Mouse (Mus musculus) E14TG2a.4 (cell line): Measurements from ENCODE around the gene Qrfpr.

Experiments
- CTCF ChIP-seq: conservative IDR thresholded peaks from 2 replicates; pipeline ENCODE4 v1.5.1; 2014; ENCODE audit warnings: low read length
- NANOG ChIP-seq: IDR thresholded peaks from 2 replicates; pipeline ENCODE4 v1.6.1; 2014; ENCODE audit warnings: borderline replicate concordance, low read length, mixed read lengths
- POU5F1 ChIP-seq: IDR thresholded peaks from 2 replicates; pipeline ENCODE4 v1.6.1; 2014; ENCODE audit warnings: low read length, borderline replicate concordance

DNA sequence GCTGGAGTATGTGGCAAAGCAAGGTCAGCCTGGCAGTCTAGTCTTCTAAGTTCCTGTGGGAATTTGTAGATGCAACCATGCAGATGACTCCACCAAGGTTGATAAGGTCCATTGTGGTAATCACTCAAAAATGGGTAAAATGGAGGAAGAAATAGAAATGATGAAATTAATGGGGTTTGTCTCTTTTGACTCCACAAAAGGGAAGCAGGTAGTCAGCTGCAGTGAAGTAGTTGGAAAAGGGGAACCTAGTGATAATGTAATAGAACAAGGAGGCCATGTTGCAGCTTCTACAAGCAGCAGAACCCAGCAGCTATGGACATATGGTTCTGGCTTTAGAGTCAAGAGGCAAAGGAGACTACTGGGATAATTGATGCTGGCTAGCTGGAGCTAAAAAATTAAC lies 86.0 kb downstream of the Qrfpr start:
- TF ChIP-seq CTCF (no peak), NANOG (no peak), POU5F1 (no peak)
